Mouse (Mus musculus) kidney, embryonic 15.5 days (tissue): ENCODE measurements around the gene Fbxl8. TPM values are rescaled to one million over a fixed set of nuclear protein-coding genes. Genes with fewer than 3 reads are reported as not detected.
A peak's percentile ranks its signal among the peaks of the same experiment; 100 is the strongest.

Experiments
- ATAC-seq: fragments of 200-750 bp; cut with Nextera tagmentation; replicated peaks from 2 replicates; pipeline ENCODE4 v1.8.0; 2017; ENCODE audit warnings: moderate TSS enrichment; ENCODE audit not compliant: low FRiP score
- H3K27ac ChIP-seq: fragments of 300-500 bp; sonication (generic); 2 replicates; pipeline ENCODE4 v1.5.1; 2015; ENCODE audit warnings: mild to moderate bottlenecking, inconsistent platforms
- H3K27me3 ChIP-seq: fragments of 300-500 bp; sonication (generic); 2 replicates; pipeline ENCODE4 v1.6.1; 2015; ENCODE audit warnings: inconsistent platforms
- H3K36me3 ChIP-seq: fragments of 300-500 bp; sonication (generic); 2 replicates; pipeline ENCODE4 v1.6.1; 2015; ENCODE audit warnings: inconsistent platforms
- H3K4me1 ChIP-seq: fragments of 300-500 bp; sonication (generic); 2 replicates; pipeline ENCODE4 v1.6.1; 2015; ENCODE audit warnings: inconsistent platforms
- H3K4me2 ChIP-seq: fragments of 300-500 bp; sonication (generic); 2 replicates; pipeline ENCODE4 v1.6.1; 2015; ENCODE audit warnings: moderate library complexity, mild to moderate bottlenecking, inconsistent platforms
- H3K4me3 ChIP-seq: fragments of 300-500 bp; sonication (generic); replicated peaks from 2 replicates; pipeline ENCODE4 v1.5.1; 2015; ENCODE audit warnings: mild to moderate bottlenecking, inconsistent platforms
- H3K9ac ChIP-seq: fragments of 300-500 bp; sonication (generic); 2 replicates; pipeline ENCODE4 v1.6.1; 2015; ENCODE audit warnings: mild to moderate bottlenecking, inconsistent platforms
- H3K9me3 ChIP-seq: fragments of 300-500 bp; sonication (generic); replicated peaks from 2 replicates; pipeline ENCODE4 v1.6.1; 2016; ENCODE audit warnings: inconsistent platforms
- WGBS: fragments of 180-500 bp; shearing (Covaris S2); methylation state at CpG from one replicate; pipeline ENCODE4 v1.1.7; 2015; ENCODE audit warnings: mixed read lengths; 5-methylcytosine and 5-hydroxymethylcytosine counted together
- microRNA counts: library from miRNA; unstranded; fragments of <30 nt; microRNA quantifications from one replicate; lab custom pipeline; 2016
- microRNA-seq: library from miRNA; unstranded; fragments of <30 nt; microRNA quantifications from one replicate; pipeline ENCODE4, GENCODE M21; 2016
- polyA plus RNA-seq: library from polyadenylated mRNA; unstranded; fragments of >200 nt; fragmentation: Nextera tagmentation; extraction: Ambion mirVana; gene quantifications from 2 replicates; pipeline ENCODE4 v1.2.1, GENCODE M21; 2015

Gene Fbxl8
- polyA plus RNA-seq, 1 experiment from 2014 or later: 2.7 TPM

GRCm38 (mm10) chr8:105310118-105310517 lies 45.7 kb downstream of the Fbxl8 start:
- H3K4me2 ChIP-seq: no peak overlapping the region
- no peak overlapping the region for H3K4me3 ChIP-seq
- H3K27me3 ChIP-seq: no peaks in the 10 kb centered on the region
- peaks cover 15% of the 10 kb centered on the region for H3K4me1 ChIP-seq
- H3K9ac ChIP-seq: no peak overlapping the region
- H3K9me3 ChIP-seq: no peaks in the 10 kb centered on the region
- WGBS: 80% methylated on average over 8 of the region's 8 CpGs
- no peak overlapping the region for H3K27ac ChIP-seq
- H3K36me3 ChIP-seq: peaks cover 77% of the 10 kb centered on the region
- no peak for ATAC-seq

- H3K9me3 ChIP-seq: no peaks in the 10 kb centered on the region
- H3K36me3 ChIP-seq: peaks cover 91% of the 10 kb centered on the region
- no peak overlapping the region for H3K27ac ChIP-seq
- no peak overlapping the region for H3K4me3 ChIP-seq
- H3K4me2 ChIP-seq: no peak overlapping the region
- no peak overlapping the region for H3K9ac ChIP-seq
- H3K4me1 ChIP-seq: no peaks in the 10 kb centered on the region
- WGBS: 93% methylated on average over 1 of the region's 1 CpGs
- no peaks in the 10 kb centered on the region for H3K27me3 ChIP-seq
- no peak for ATAC-seq
These were observed 47.3 kb downstream of the Fbxl8 start for GRCm38 (mm10) chr8:105311718-105312117.

- 90% methylated on average over 8 of the region's 8 CpGs for WGBS
- Histone ChIP-seq H3K27ac (no peak overlapping the region), H3K9ac (no peak overlapping the region), H3K36me3 (peaks cover 92% of the 10 kb centered on the region), H3K27me3 (no peaks in the 10 kb centered on the region), H3K9me3 (no peaks in the 10 kb centered on the region), H3K4me3 (no peak overlapping the region), H3K4me1 (no peaks in the 10 kb centered on the region), H3K4me2 (no peak overlapping the region)
- ATAC-seq: no peak
These were observed 48.5 kb downstream of the Fbxl8 start for GRCm38 (mm10) chr8:105312891-105313481.

GRCm38 (mm10) chr8:105313622-105314402 lies 49.4 kb downstream of the Fbxl8 start:
- no peaks in the 10 kb centered on the region for H3K9me3 ChIP-seq
- no peak overlapping the region for H3K4me3 ChIP-seq
- H3K27me3 ChIP-seq: no peaks in the 10 kb centered on the region
- WGBS: 82% methylated on average over 9 of the region's 9 CpGs
- no peak overlapping the region for H3K4me2 ChIP-seq
- ATAC-seq: no peak
- H3K9ac ChIP-seq: no peak overlapping the region
- H3K27ac ChIP-seq: no peak overlapping the region
- peaks cover 92% of the 10 kb centered on the region for H3K36me3 ChIP-seq
- no peaks in the 10 kb centered on the region for H3K4me1 ChIP-seq

GRCm38 (mm10) chr8:105315073-105315769 lies 50.8 kb downstream of the Fbxl8 start:
- Histone ChIP-seq H3K27ac (no peak overlapping the region), H3K4me1 (no peaks in the 10 kb centered on the region), H3K9me3 (no peaks in the 10 kb centered on the region), H3K36me3 (peaks cover 93% of the 10 kb centered on the region), H3K27me3 (no peaks in the 10 kb centered on the region), H3K4me2 (no peak overlapping the region), H3K9ac (no peak overlapping the region), H3K4me3 (no peak overlapping the region)
- no peak for ATAC-seq
- 89% methylated on average over 18 of the region's 18 CpGs for WGBS

- Histone ChIP-seq H3K4me1 (no peaks in the 10 kb centered on the region), H3K36me3 (peaks cover 74% of the 10 kb centered on the region), H3K27me3 (no peaks in the 10 kb centered on the region), H3K9ac (no peak overlapping the region), H3K9me3 (no peaks in the 10 kb centered on the region), H3K27ac (no peak overlapping the region), H3K4me2 (no peak overlapping the region), H3K4me3 (no peak overlapping the region)
- 89% methylated on average over 4 of the region's 4 CpGs for WGBS
- no peak for ATAC-seq
These were observed 53.5 kb downstream of the Fbxl8 start for GRCm38 (mm10) chr8:105317941-105318340.

GRCm38 (mm10) chr8:105318662-105319190 lies 54.3 kb downstream of the Fbxl8 start:
- Histone ChIP-seq H3K4me3 (no peak overlapping the region), H3K9ac (no peak overlapping the region), H3K27ac (no peak overlapping the region), H3K4me2 (no peak overlapping the region), H3K27me3 (no peaks in the 10 kb centered on the region), H3K9me3 (no peaks in the 10 kb centered on the region), H3K36me3 (peaks cover 70% of the 10 kb centered on the region), H3K4me1 (no peaks in the 10 kb centered on the region)
- 85% methylated on average over 11 of the region's 11 CpGs for WGBS
- no peak for ATAC-seq

MicroRNAs encoded within 50 kb of the gene (microRNA counts, 519-probe panel; counts per million panel counts)
- 1,351 counts per million, percentile 6 among the panel's probes with 10 or more counts for microRNA mmu-miR-328 (lab: Ali Mortazavi, UCI)

Small RNAs within 50 kb of the gene (microRNA-seq; reads per million reads assigned to microRNA genes)
- gene Gm27320 (not detected), gene Mir328 (167 reads per million, percentile 63 among the genes with 10 or more reads in this experiment)

Other genes starting within 250 kb of the Fbxl8 start
- gene Ces3a, start 216.0 kb upstream of the Fbxl8 start, polyA plus RNA-seq: not detected in 2 replicates
- gene Ces3b, start 180.9 kb upstream of the Fbxl8 start, polyA plus RNA-seq: not detected in 2 replicates
- gene Ces4a, start 132.8 kb upstream of the Fbxl8 start, polyA plus RNA-seq: not detected in 2 replicates
- 67.7 and 73.2 TPM in 2 replicates for gene Cbfb, start 94.0 kb upstream of the Fbxl8 start, polyA plus RNA-seq
- 23.8 and 25.2 TPM in 2 replicates for gene D230025D16Rik, start 39.5 kb upstream of the Fbxl8 start, polyA plus RNA-seq
- 9.6 and 13.5 TPM in 2 replicates for gene B3gnt9, start 9.5 kb upstream of the Fbxl8 start, polyA plus RNA-seq
- gene Tradd, start within 50 bp of the Fbxl8 start, polyA plus RNA-seq: 20.0 and 24.2 TPM in 2 replicates
- 0.12 and 0.13 TPM in 2 replicates for gene Hsf4, start 5.2 kb downstream of the Fbxl8 start, polyA plus RNA-seq
- gene Nol3, start 11.5 kb downstream of the Fbxl8 start, polyA plus RNA-seq: 0.84 and 1.1 TPM in 2 replicates
- 10.6 and 12.6 TPM in 2 replicates for gene 4931428F04Rik, start 25.2 kb downstream of the Fbxl8 start, polyA plus RNA-seq
- 21.6 and 25.4 TPM in 2 replicates for gene Exoc3l, start 31.5 kb downstream of the Fbxl8 start, polyA plus RNA-seq
- 88.8 and 103 TPM in 2 replicates for gene E2f4, start 33.0 kb downstream of the Fbxl8 start, polyA plus RNA-seq
- 10.6 and 11.5 TPM in 2 replicates for gene Elmo3, start 41.0 kb downstream of the Fbxl8 start, polyA plus RNA-seq
- 2.2 and 2.6 TPM in 2 replicates for gene Lrrc29, start 61.6 kb downstream of the Fbxl8 start, polyA plus RNA-seq
- 119 and 125 TPM in 2 replicates for gene Tmem208, start 61.7 kb downstream of the Fbxl8 start, polyA plus RNA-seq
- 3.5 TPM in 2 replicates for gene Fhod1, start 83.3 kb downstream of the Fbxl8 start, polyA plus RNA-seq
- 2.5 and 2.9 TPM in 2 replicates for gene Slc9a5, start 84.2 kb downstream of the Fbxl8 start, polyA plus RNA-seq
- 0.39 and 0.50 TPM in 2 replicates for gene Plekhg4, start 108.6 kb downstream of the Fbxl8 start, polyA plus RNA-seq
- gene Kctd19, start 148.9 kb downstream of the Fbxl8 start, polyA plus RNA-seq: not detected in 2 replicates
- gene Lrrc36, start 148.9 kb downstream of the Fbxl8 start, polyA plus RNA-seq: 0.18 and 0.22 TPM in 2 replicates
- 30.7 and 38.3 TPM in 2 replicates for gene Tppp3, start 206.9 kb downstream of the Fbxl8 start, polyA plus RNA-seq
- gene Zdhhc1, start 232.3 kb downstream of the Fbxl8 start, polyA plus RNA-seq: 39.2 and 43.7 TPM in 2 replicates